Mouse (Mus musculus) mesoderm, embryonic 11.5 days (tissue): Measurements from ENCODE around the gene Ppp1r10.
A peak's percentile ranks its signal among the peaks of the same experiment; 100 is the strongest.

Source experiments
- DNase-seq: peaks from one replicate; pipeline ENCODE4 v3.0.0-alpha.2; 2012; ENCODE audit warnings: low read depth, low spot score

The Ppp1r10 gene

DNA sequence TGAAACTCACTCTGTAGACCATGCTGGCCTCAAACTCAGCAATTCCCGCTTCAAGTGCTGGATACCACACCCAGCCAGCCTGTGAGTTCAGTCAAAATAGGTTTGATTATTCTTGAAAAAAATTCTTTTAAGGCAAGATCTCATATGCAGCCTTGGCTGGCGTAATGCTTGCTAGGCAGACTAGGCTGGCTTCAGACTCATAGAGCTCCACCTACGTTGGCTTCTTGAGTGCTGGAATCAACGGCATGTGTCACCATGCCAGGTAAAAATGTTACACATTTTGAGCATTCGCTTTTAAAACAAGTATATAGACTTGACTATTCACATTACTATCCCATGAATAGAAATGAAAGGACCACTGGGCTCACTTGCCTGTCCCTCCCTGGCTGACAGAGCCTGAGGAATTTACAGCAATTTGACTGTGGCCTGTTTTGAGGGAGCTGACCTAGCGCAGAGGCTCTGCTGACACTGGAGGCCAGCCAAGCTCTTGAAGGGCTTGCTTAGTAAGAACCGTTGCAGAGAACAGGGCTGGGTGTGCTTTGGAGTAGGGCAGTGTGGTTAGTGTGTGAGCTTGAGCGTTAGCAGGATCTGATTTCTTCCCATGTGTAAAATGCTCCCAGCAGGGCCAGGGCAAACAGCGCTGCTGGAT lies 12.8 kb upstream of the Ppp1r10 start:
- no peak for DNase-seq

DNA sequence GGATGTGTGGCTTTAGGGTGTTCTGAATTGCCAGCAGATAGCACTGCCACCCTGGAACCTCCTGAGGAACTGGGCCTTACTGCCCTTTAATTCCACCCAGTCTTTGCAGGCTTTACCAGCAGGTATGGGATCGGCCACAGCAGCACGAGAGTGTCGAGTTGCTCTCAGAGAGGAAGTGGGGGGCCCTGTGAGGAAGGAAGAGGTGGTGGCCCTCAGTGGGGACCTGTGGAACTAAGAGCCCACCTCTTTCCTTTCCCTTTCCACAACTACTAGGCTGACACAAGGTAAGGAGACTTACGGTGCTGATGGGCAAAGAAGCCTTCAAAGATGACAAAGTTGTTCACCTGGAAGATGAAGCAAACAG lies 12.3 kb upstream of the Ppp1r10 start:
- no peak for DNase-seq

GRCm38 (mm10) chr17:35905587-35905986 lies 10.6 kb upstream of the Ppp1r10 start:
- DNase-seq: no peak

GRCm38 (mm10) chr17:35907609-35908008 lies 8.6 kb upstream of the Ppp1r10 start:
- DNase-seq: no peak

- no peak for DNase-seq
Measured at GRCm38 (mm10) chr17:35909186-35909918, 6.9 kb upstream of the Ppp1r10 start.

DNA sequence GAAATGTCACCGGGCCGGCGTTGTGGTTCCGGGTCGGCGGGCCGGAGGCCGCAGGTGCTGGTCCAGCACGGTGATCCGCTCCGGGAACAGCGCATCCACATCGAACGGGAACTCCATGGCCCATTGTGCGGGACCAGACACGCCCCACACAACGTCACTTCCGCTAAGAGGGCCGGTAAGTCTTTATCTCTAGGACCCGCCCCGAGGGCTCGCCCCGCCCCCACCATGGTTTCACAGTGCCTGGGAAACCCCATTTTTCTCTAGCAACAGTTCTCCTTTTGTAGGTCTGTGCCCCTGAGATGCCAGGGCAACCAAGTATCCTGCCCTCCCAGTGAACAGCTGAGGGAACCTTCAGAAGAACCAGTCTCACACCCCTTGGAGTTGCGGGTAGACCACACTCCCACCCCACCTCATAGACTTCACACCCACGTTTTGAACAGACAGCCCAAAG lies 6.3 kb upstream of the Ppp1r10 start, which contains the start of gene Atat1:
TSS of gene Atat1 (minus strand) at position 157 of the 451 bp plus-strand sequence.
- peak; percentile 95 for DNase-seq

DNA sequence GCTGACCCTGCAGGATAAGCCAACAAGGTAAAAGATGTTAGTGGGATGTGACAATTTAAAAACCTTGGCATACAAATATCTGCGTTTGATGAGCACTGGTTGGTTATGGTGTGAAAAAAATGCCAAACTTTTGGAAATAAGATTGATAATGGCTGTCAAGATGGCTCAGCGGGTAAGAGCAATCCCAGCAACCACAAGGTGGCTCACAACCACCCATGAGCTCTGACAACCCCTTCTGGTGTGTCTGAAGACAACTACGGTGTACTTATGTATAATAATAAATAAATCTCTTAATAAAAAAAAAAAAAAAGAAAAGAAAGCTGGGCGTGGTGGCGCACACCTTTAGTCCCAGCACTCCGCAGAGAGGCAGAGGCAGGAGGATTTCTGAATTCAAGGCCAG lies 1.3 kb upstream of the Ppp1r10 start:
- DNase-seq: no peak

GRCm38 (mm10) chr17:35915538-35916296 lies 517 bp upstream of the Ppp1r10 start:
- DNase-seq: no peak

- no peak for DNase-seq
Measured at GRCm38 (mm10) chr17:35917143-35917462, 869 bp downstream of the Ppp1r10 start.

DNA sequence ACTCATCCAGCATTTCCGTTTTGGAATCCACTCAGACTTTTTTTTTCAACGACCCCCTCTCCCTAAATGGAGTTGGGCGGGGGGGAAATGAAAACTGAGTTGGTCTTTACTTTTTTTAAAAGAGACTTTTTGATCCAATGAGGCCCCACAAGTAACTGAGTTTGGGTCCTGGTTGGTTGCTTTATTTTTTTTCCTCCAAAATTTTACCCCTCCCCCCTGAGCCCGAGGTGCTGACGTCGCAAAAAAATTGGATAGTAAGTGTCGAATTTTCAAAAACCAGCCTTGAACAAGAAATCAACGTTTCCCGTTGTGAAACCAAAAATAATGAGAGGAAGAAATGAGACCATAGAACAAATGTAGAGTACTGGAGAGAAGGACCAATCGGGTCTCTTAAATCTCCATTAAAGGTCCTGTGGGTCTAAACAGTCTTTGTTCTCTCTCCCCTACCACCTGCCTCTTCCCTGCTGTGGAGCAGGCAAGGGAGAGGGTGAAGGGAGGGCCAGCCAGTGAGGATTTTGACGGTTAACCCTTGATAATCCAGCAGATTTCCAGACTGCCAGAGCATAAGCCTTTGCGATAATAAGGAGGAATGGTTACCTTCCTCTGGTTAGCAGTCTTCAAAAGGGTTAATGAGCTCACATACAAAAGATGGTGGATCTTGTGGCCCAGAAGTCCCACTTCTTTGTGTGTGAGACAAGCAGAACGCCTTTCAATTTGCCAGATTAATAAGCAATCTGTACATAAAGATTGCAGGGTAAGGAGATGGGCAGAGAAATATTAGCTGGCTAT lies 1.4 kb downstream of the Ppp1r10 start:
- peak; percentile 83 for DNase-seq

DNA sequence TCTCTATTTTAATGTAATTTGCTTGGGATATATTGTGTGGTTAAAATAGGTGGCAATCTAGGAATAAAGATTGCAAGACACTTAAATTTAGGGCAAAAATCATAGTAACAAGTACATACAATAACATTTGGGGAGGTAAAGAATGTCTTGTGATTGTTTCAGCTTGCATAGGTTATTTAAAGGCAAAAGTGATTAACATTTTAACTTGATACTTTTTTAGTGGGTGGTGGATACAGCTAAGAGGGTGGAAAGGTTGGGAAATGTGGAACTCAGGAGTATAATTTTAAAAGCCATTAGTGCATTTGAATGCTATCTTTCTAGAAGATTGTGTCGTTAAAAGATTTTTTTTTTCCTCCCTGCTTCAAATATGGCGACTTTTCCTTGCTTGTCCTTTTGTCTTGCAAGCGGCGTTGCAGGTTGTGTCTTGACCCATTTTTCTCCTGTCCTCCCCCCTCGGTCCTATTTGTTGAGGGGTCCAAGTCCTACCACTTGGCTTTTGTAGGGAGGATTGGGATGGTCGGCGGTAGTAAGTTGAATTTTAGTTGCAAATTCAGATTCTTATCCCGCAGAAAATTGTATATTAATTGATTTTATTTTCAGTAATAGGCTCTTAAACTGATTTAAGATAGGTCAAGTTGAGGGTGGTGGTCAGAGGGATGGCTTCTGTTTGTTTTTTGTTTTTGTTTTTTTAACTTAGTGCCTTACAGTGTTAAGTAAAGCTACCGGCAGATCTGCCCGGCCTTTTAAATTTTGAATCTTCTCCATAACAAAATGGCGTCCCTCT lies 2.2 kb downstream of the Ppp1r10 start:
- DNase-seq: peak; percentile 77

GRCm38 (mm10) chr17:35919060-35919715 lies 3.0 kb downstream of the Ppp1r10 start:
- DNase-seq: peak; percentile 96

DNA sequence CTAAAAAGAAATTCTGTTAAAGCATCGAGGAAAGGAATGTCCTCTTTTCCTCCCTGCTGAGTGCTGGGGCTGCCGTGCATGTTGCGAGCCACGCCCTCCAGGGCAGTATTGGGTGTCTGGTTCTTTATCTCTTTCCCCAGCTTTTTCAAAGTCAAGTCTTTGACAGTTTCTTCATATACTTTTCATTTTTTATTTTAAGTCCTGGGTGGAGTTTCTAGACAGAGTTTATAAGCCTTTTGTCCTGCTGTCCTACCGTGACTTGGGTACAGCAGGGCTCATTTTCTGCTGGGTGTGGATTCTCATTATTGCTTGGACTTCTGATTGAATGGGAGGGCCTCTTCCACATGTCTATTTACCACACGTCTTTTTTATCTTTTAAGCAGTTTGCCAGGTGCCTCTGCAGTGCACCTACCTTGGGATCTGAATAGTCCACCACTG lies 3.6 kb downstream of the Ppp1r10 start:
- DNase-seq: no peak

DNA sequence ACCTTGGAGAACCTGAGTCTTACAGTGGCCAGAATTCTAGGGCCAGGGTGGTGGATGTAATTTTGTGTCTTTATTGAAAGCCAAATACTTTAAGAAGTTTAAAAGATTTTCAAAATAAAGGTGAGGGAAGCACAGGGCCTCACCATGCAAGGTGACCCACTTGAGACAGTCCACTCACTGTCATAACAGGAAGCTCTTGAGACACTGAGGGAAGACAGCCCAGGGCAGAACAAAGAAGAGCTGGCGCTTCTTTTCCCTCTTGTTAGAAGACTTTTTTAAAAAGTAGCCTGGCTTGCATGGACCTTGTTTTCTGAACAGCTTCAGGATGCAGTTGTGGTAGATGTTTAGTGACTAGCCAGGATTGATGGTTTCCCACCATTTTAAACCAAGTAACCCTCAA lies 4.2 kb downstream of the Ppp1r10 start:
- DNase-seq: no peak

DNA sequence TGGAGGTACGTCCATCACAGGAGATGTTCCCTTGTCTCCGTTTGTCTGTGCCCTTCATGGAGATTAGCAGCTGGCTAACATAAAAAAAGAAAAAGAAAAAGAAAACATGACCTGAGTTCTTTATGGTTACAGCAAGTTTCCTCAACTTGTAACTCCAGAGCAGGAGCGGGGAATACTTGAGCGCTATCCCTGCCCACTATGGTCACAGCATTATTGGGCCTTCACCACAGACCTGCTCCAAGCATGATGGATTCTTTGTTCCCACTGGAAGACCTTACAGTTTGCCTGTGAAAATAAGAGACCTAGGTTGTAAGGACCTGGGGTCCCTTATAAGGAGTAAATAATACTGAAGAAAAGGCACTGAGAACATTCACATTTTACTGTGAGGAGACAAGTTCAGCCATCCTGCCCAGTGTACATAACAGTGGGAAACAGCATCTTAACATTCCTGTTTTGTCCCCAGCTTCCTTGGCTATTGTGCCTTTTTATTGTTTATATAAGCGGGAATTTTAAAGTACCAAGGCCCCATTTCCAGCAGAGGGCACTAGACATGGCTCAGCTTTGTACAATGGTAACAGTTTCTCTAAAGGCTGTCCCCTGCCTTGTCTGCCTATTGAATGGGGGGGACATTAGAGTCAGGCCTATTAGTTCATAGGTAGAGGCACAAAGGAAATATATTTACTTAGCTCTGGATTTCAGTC lies 4.8 kb downstream of the Ppp1r10 start:
- peak; percentile 63 for DNase-seq

- DNase-seq: no peak
Measured at GRCm38 (mm10) chr17:35921710-35922109, 5.5 kb downstream of the Ppp1r10 start.

GRCm38 (mm10) chr17:35922566-35922965 lies 6.3 kb downstream of the Ppp1r10 start:
- no peak for DNase-seq

- no peak for DNase-seq
Measured at GRCm38 (mm10) chr17:35923281-35923680, 7.0 kb downstream of the Ppp1r10 start.

DNA sequence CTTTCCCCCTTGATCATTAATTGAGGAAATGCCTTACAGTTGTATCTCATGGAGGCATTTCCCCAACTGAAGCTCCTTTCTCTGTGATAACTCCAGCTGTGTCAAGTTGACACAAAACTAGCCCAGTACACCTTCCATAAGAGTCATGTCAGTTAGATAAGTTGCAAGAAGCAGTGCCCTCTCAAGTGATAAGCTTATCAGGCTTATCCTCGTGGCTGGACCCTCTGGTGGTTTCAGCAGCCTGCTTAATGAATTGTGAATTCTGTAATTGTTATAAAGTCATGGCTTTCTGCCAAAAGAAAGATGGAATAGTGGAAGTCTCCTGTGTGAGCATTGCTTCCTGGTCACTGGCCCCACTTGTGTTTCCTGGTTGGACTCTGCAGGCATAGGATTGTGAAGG lies 11.2 kb downstream of the Ppp1r10 start:
- no peak for DNase-seq

GRCm38 (mm10) chr17:35929534-35929933 lies 13.3 kb downstream of the Ppp1r10 start:
- no peak for DNase-seq
